Mouse (Mus musculus): ENCODE measurements around the gene Recql5.
A peak's percentile ranks its signal among the peaks of the same experiment; 100 is the strongest.

Recql5 gene

GRCm38 (mm10) chr11:115939690-115940329 lies 6.5 kb upstream of the Recql5 start:
- DNase-seq (ENCODE audit: low read depth, low spot score), result peak; percentile 62

GRCm38 (mm10) chr11:115933747-115934110 lies 452 bp upstream of the Recql5 start:
- DNase-seq (ENCODE audit: low read depth, low spot score), result no peak

- DNase-seq (ENCODE audit: low read depth, low spot score), result no peak
These were observed 2.0 kb downstream of the Recql5 start for GRCm38 (mm10) chr11:115931235-115931634.

GRCm38 (mm10) chr11:115929818-115930217 lies 3.5 kb downstream of the Recql5 start:
- no peak for DNase-seq (ENCODE audit: low read depth, low spot score)

GRCm38 (mm10) chr11:115929031-115929430 lies 4.2 kb downstream of the Recql5 start:
- DNase-seq (ENCODE audit: low read depth, low spot score), result no peak

- no peak for DNase-seq (ENCODE audit: low read depth, low spot score)
These were observed 11.3 kb downstream of the Recql5 start for GRCm38 (mm10) chr11:115921986-115922385.

- no peak for DNase-seq (ENCODE audit: low read depth, low spot score)
These were observed 13.0 kb downstream of the Recql5 start for GRCm38 (mm10) chr11:115920110-115920818.

- DNase-seq (ENCODE audit: low read depth, low spot score), result no peak
These were observed 14.2 kb downstream of the Recql5 start for GRCm38 (mm10) chr11:115919073-115919472.

- no peak for DNase-seq (ENCODE audit: low read depth, low spot score)
These were observed 14.6 kb downstream of the Recql5 start for GRCm38 (mm10) chr11:115918637-115919036.

GRCm38 (mm10) chr11:115916579-115916978 lies 16.7 kb downstream of the Recql5 start:
- no peak for DNase-seq (ENCODE audit: low read depth, low spot score)

GRCm38 (mm10) chr11:115911632-115912376 lies 21.5 kb downstream of the Recql5 start, which contains the start of gene Smim6:
Smim6 (plus strand) TSS chr11:115912017.
- no peak for DNase-seq (ENCODE audit: low read depth, low spot score)

- DNase-seq (ENCODE audit: low read depth, low spot score), result no peak
These were observed 22.1 kb downstream of the Recql5 start for GRCm38 (mm10) chr11:115911134-115911561.

- DNase-seq (ENCODE audit: low read depth, low spot score), result peak; percentile 43
These were observed 26.8 kb downstream of the Recql5 start for GRCm38 (mm10) chr11:115906521-115906920.

GRCm38 (mm10) chr11:115906116-115906515 lies 27.2 kb downstream of the Recql5 start:
- DNase-seq (ENCODE audit: low read depth, low spot score), result no peak

GRCm38 (mm10) chr11:115904956-115905790 lies 28.1 kb downstream of the Recql5 start:
- no peak for DNase-seq (ENCODE audit: low read depth, low spot score)

GRCm38 (mm10) chr11:115904231-115904955 lies 28.9 kb downstream of the Recql5 start:
- DNase-seq (ENCODE audit: low read depth, low spot score), result no peak

GRCm38 (mm10) chr11:115903384-115904230 lies 29.7 kb downstream of the Recql5 start:
- no peak for DNase-seq (ENCODE audit: low read depth, low spot score)

- DNase-seq (ENCODE audit: low read depth, low spot score), result no peak
These were observed 30.4 kb downstream of the Recql5 start for GRCm38 (mm10) chr11:115902831-115903230.

- no peak for DNase-seq (ENCODE audit: low read depth, low spot score)
These were observed 31.1 kb downstream of the Recql5 start for GRCm38 (mm10) chr11:115902177-115902576.
